Mouse (Mus musculus) urinary bladder, postnatal 36 days (tissue): ENCODE measurements around the gene 1700001P01Rik.
"Not testable (repeated sequence)": the region's sequence is repeated elsewhere in the genome, so short reads cannot be mapped to it uniquely, and the experiment has no call there.

Experiments
- DNase-seq, 2 experiments: peaks; one replicate each; pipeline ENCODE4 v3.0.0; 2022; ENCODE audit warnings: low spot score in 2 of 2, mixed read lengths in 1 of 2

Gene 1700001P01Rik

GRCm38 (mm10) chr11:97793165-97793564 is 17.4 kb upstream of the 1700001P01Rik start:
- DNase-seq, result no peak

GRCm38 (mm10) chr11:97790778-97791438 is 15.2 kb upstream of the 1700001P01Rik start:
- DNase-seq, result not testable (repeated sequence)

- no peak for DNase-seq
Measured at GRCm38 (mm10) chr11:97789727-97790126, 14.0 kb upstream of the 1700001P01Rik start.

GRCm38 (mm10) chr11:97787961-97788360 is 12.2 kb upstream of the 1700001P01Rik start:
- DNase-seq, result no peak

GRCm38 (mm10) chr11:97782564-97782895 is 6.8 kb upstream of the 1700001P01Rik start:
- DNase-seq, result no peak

- DNase-seq, result peak; percentile 98 to 99
Measured at GRCm38 (mm10) chr11:97781832-97782563, 6.3 kb upstream of the 1700001P01Rik start, which contains the start of gene Rpl23. Gene Rpl23, minus strand, starts transcription at chr11:97782437.

GRCm38 (mm10) chr11:97781478-97781831 is 5.7 kb upstream of the 1700001P01Rik start:
- no peak for DNase-seq

GRCm38 (mm10) chr11:97779968-97780701 is 4.4 kb upstream of the 1700001P01Rik start:
- DNase-seq, result no peak

GRCm38 (mm10) chr11:97778918-97779317 is 3.2 kb upstream of the 1700001P01Rik start:
- DNase-seq, result no peak

GRCm38 (mm10) chr11:97777129-97777529 is 1.4 kb upstream of the 1700001P01Rik start:
- DNase-seq, result no peak

GRCm38 (mm10) chr11:97776497-97777128 is 895 bp upstream of the 1700001P01Rik start:
- DNase-seq, result no peak

- no peak for DNase-seq
Measured at GRCm38 (mm10) chr11:97775186-97775585, 532 bp downstream of the 1700001P01Rik start.

GRCm38 (mm10) chr11:97771410-97771809 is 4.3 kb downstream of the 1700001P01Rik start:
- no peak for DNase-seq

- DNase-seq, result peak; percentile 77 to 82
Measured at GRCm38 (mm10) chr11:97769704-97770103, 6.0 kb downstream of the 1700001P01Rik start.

- peak; percentile 95 for DNase-seq
Measured at GRCm38 (mm10) chr11:97766154-97766881, 9.4 kb downstream of the 1700001P01Rik start, which contains the start of gene Cwc25. Gene Cwc25, minus strand, starts transcription at chr11:97766556.

- DNase-seq, result no peak
Measured at GRCm38 (mm10) chr11:97761638-97762037, 14.1 kb downstream of the 1700001P01Rik start.

- no peak for DNase-seq
Measured at GRCm38 (mm10) chr11:97758942-97759341, 16.8 kb downstream of the 1700001P01Rik start.

GRCm38 (mm10) chr11:97758125-97758524 is 17.6 kb downstream of the 1700001P01Rik start:
- no peak for DNase-seq

- DNase-seq, result no peak
Measured at GRCm38 (mm10) chr11:97753277-97753676, 22.4 kb downstream of the 1700001P01Rik start.

GRCm38 (mm10) chr11:97748496-97748895 is 27.2 kb downstream of the 1700001P01Rik start:
- no peak for DNase-seq

GRCm38 (mm10) chr11:97747773-97748172 is 27.9 kb downstream of the 1700001P01Rik start:
- DNase-seq, result no peak
